Mouse (Mus musculus) spleen, adult 12 weeks (tissue): ENCODE results near the gene Cd274.
"Not testable (repeated sequence)": the region's sequence is repeated elsewhere in the genome, so short reads cannot be mapped to it uniquely, and the experiment has no call there.

Source experiments
- DNase-seq: peaks from one replicate; pipeline ENCODE4 v3.0.0; 2022; ENCODE audit warnings: low spot score

Cd274 gene

DNA sequence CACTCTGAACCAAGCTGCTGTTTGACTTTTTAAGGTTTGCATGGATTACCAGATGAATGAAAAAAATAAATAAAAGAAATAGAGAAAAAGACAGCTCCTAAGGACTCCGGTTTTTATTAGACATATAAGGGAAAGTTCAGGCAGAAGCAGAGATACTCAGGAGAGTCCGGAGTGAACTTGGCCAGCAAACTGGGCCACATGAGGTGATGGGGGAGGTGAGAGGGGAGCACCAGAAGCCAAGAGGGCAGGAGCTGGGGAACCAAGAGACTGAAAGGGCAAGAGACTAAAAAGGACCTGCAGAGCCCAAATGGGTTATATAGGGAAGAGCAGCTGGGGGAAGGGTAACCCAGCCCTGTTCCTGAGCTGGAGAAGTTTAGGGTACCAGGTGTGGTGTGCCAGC, 27.5 kb downstream of the Cd274 start:
- no peak for DNase-seq

- DNase-seq = no peak
These were observed 29.1 kb downstream of the Cd274 start for GRCm38 (mm10) chr19:29396353-29396752.

GRCm38 (mm10) chr19:29399786-29400185, 32.5 kb downstream of the Cd274 start:
- no peak for DNase-seq

DNA sequence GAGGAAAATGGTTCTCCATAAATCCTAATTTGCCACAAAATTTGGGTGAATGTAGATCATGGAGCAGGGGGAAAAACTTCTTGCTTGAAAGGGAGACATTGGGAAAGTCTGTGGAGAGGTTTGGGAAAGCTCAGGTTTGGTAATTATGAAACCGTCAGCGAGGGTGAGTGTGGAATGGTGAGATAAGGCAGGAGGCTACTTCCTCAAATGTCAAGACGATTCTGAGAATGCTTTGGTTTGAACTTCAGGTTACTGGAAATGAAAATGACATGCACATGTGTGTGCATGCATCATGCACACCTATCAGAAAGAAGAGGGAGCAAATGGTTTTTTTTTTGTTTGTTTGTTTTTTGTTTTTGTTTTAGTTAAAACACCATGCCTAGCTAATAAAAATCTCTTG, 33.2 kb downstream of the Cd274 start:
- DNase-seq = no peak

DNA sequence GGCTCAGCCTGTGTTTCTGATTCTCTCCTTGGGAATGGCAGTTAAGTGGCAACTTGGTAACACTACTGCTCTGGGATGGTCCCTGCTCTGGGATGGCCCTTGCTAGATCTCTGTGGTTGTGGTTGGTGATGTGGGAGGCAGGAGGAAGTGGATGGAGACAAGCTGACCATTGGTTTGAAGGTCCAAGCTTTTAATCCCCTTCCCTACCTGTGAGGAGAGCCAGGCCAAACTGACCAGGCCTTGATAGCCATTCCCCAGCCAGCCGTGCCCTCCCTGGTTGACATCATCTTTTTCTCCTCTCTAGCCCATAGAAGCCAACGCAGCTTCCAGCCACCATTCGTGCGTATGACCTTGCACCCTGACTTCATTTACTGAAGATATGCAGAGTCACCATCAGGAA, 35.4 kb downstream of the Cd274 start:
- DNase-seq = no peak

GRCm38 (mm10) chr19:29403251-29403650, 36.0 kb downstream of the Cd274 start:
- DNase-seq = no peak

DNA sequence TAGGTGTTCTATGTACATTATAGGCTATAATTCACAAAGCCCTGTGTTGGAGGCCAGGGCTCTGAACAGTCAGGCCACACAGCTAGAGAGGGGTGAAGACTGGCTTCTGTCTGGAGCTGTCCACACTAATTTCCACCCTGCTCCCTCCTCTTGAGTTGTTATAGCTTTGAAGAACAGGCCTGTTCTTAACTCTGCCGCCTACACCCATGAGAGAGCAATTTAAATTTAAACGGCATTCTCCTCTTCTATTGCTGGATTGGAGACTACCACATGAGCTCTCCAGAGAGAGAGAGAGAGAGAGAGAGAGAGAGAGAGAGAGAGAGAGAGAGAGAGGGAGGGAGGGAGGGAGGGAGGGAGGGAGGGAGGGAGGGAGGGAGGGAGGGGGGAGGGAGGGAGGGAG, 38.1 kb downstream of the Cd274 start:
- no peak for DNase-seq

DNA sequence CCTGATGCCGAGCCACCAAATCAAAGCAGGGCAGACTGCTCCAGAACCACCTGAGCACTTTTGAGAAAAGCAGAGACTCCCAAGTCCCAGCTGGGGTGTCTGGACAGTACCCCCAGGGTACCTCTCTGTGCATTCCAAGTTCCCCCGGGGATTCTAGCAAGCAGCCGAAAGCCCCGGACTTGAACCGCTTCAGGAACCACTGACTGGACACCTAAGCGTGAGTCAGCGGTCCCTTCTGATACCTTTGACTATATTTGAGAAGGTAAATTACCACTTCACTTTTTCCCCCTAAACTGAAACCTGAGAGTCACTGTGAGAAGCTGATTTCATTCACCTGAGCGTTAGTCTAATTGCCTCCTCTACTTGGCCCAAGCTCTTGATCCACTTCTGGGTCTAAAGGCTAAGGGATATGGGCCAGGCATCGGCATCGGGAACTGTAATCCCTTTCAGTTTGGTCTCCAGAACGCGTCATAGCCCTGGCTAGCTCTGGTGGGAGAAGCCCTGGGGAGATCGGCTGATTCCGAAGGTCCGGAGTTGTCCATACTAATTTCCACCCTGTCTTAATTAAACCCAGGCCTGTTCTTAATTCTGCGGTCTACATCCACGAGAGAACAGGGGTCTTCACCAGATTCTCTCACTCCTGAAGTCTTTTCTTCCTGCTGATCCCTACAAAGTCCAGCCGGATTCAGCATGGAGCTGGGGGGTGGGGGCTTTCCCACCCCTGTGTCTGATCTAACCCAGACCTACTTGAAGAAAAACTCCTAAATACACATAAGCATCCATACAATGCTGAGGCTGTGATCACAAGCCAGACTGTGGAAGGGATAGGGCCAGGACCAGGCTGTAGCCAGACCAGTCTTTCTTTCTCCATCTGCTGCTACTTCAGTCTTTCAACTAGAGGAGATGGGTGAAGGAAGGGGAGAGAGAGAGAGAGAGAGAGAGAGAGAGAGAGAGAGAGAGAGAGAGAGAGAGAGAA, 39.1 kb downstream of the Cd274 start:
- no peak for DNase-seq

GRCm38 (mm10) chr19:29410619-29411018, 43.4 kb downstream of the Cd274 start, which contains the start of gene Pdcd1lg2:
Gene Pdcd1lg2 (plus strand): TSS chr19:29410919.
- DNase-seq = no peak

DNA sequence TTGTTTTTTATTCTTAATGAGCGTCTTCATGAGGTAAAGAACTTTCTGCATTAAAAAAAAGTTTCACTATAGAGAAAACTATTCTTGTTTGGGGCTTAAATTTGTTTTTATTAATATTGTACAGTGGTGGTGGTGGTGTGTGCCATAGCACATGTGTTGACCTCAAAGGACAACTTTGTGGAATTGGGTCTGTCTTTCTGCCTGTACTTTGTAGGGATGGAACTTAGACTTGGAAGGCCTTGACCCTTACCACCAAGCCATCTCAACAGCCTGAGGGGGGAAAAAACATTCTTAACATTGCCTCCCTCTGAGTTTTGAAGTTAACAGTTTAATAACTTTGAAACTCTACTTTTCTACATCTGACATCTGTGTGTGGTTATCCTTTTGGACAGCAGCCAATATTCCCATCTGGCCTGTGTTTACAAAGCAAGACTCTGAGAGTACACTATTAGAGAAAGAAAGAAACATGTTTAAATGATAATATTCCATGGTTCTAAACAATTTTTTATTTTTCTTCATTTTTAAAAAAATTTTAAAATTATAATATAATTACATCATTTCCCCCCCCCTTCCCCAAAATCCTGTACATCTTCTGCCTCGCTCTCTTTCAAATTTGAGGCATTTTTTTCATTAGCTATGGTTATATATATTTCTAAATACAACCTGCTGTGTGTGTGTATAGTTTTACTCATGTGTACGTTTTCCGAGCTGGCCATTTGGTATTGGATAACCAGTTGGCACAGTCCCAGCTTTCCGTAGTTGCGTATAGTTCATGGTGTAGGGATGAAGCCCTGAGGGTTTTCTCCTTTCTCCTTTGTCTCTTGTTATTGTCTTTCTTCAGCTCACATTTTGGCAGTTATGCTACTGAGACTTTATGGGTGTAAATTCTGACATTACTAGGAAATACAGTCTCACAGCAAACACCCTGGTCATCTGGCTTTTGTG, 45.5 kb downstream of the Cd274 start:
- DNase-seq = no peak

DNA sequence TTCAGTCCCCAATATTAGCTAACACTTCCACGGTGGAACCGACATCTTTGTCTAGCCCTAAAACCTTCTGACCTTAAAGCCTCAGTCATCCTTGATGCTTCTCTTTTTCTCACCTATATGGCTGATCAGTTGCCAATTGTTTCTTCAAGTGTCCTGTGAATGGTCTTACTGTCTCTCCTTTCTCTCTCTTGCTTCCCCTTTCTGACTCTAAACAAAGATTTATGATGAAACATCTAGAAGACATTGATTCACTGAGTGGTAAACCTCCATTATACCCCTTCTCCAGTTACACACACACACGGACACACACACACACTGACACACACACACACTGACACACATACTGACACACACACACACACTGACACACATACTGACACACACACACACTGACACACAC, 47.3 kb downstream of the Cd274 start:
- no peak for DNase-seq

- DNase-seq = not testable (repeated sequence)
These were observed 47.7 kb downstream of the Cd274 start for GRCm38 (mm10) chr19:29414917-29415316.

- DNase-seq = no peak
These were observed 49.2 kb downstream of the Cd274 start for GRCm38 (mm10) chr19:29416393-29416902.

GRCm38 (mm10) chr19:29417188-29417587, 49.9 kb downstream of the Cd274 start:
- DNase-seq = no peak

DNA sequence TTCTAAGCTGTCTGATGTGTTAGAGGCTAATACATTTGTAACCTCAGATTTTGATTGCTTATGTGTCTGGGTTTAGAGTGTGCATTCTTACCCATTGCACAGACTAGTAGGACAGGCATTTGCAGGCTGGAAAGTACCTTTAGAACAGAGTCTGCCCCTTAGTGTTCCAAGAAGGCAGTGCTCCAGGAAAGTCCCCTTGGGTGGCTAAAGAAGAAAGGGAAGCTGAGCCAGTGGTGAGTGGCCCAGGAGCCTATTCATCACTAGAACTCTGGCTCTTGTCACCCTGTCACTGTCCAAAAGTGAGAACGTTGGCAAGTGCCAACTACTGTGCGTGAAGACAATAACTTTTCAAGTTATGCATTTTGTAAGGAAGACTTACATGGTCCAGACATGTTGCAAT, 50.6 kb downstream of the Cd274 start:
- no peak for DNase-seq

DNA sequence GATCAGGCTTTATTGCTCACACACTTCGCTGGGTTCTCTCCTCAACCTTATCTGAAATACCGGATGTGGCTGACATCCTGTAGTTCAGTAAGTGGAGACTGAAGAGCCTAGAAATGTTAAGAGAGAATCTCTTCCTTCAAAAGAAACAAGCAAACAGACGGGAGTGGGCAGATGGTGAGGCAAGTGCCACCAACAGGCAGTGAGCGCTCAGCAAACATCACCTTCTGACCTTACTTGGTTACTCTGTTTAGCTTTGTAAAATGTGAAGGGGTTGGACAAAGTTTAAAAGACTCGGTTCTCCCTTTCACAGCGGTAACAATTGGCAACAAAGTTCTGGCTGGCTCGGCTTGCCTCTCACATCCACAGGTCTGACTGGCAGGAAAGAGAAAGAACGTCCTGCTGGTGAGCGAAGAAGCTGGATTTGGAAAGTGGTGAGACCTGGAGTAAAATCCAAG, 51.4 kb downstream of the Cd274 start:
- no peak for DNase-seq

DNA sequence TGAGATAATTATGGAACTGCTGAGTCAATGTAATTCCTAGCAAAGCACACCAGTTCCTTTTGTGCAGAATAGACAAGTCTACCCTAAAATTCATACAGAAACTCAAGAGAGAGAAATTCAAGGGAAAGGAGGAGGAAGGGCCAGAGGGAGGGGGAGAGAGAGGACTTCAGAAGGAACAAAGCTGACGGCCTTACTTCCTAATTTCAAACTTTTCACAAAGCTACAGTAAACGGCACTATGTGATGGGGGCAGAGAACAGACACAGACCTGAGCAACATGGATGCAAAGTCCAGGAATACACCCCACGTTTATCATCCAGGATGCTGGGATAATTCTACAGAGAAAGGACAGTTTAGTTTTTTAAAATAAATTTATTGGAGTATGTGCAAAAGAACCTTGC, 52.3 kb downstream of the Cd274 start:
- no peak for DNase-seq

DNA sequence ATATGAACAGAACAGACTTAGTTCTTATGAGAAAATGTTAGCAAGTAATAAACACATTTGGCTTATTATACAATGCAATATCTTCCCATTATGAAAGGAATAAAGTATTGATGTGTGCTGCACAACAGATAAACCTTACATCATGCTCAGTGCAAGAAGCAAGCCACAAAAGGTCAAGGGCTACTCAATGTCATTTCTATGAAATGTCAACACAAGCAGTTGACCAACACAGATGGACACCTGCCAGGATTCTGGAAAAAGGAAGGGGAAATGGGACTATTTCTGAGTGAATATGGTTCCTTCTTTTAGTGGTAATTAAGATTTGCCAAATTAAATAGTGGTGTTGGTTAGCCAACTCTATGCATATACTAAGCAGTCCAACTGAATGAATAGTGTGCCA, 52.7 kb downstream of the Cd274 start:
- no peak for DNase-seq

DNA sequence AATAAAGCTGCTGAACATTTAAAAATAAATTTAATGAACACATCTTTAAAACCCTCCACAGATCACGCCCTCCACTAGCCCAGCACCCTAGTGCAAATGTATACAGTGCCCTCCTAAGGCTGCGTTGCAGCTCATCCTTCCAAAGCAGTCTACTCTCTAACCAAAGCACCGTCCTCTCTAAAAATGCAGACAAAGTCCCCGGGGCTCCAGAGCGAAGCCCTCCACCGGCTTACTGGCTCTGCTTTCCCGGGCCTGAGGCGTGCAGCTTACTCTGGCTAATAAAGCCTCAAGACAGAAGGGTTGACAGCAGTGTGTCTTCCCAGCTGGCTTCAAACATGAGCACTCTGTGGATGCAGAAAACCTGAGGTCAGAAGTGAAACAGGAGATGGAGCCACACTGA, 53.1 kb downstream of the Cd274 start:
- no peak for DNase-seq

GRCm38 (mm10) chr19:29422013-29422645, 54.9 kb downstream of the Cd274 start:
- DNase-seq = no peak

- DNase-seq = no peak
These were observed 55.5 kb downstream of the Cd274 start for GRCm38 (mm10) chr19:29422796-29423195.

DNA sequence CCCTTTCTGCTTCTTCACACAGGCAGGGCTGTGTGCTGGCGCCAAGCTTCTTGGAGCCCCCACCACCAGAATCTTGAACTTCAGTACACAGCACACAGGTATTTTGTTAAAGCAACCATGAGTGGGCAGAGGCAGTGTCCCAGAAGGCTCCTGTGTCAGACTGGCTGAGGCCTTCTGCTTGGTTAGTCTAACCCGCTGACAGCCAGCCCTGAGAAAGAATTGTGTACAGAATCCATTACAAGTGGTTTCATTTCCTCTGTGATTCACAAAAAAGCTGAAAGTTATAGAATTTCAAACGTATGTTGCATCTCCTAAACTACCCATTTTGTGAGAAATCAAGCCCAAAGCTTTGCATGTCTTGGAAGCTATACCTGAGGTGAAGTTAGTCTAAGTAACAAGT, 63.3 kb downstream of the Cd274 start:
- DNase-seq = no peak
